Mouse (Mus musculus) CD4-positive helper T cell, adult 2 months (primary cell): ENCODE measurements around the gene Ppp1r3c.

Experiments
- DNase-seq: peaks from one replicate; pipeline ENCODE4 v3.0.0-alpha.2; 2012; ENCODE audit warnings: low read depth, missing footprints, low spot score

The Ppp1r3c gene

GRCm38 (mm10) chr19:36682560-36682959 is 53.9 kb downstream of the Ppp1r3c start:
- DNase-seq: no peak
